Mouse (Mus musculus) small intestine, adult 2 months (tissue): ENCODE data around the gene Adipor2. TPM values are rescaled to one million over a fixed set of nuclear protein-coding genes. Genes with fewer than 3 reads are reported as not detected.
"Not testable (repeated sequence)": the region's sequence is repeated elsewhere in the genome, so short reads cannot be mapped to it uniquely, and the experiment has no call there.

Experiments used
- H3K27ac ChIP-seq: fragments of 200-500 bp; 2 replicates; pipeline ENCODE4 v1.5.1; 2012; ENCODE audit warnings: low read depth, low read length, control low read depth, inconsistent platforms; ENCODE audit not compliant: insufficient read depth
- H3K27me3 ChIP-seq: fragments of 200-500 bp; 2 replicates; pipeline ENCODE4 v1.6.1; 2012; ENCODE audit warnings: mild to moderate bottlenecking, moderate library complexity, low read length, inconsistent platforms; ENCODE audit not compliant: control insufficient read depth, insufficient read depth
- H3K36me3 ChIP-seq: fragments of 200-500 bp; 2 replicates; pipeline ENCODE4 v1.6.1; 2012; ENCODE audit warnings: mild to moderate bottlenecking, low read length, control low read depth, inconsistent platforms; ENCODE audit not compliant: control insufficient read depth, insufficient read depth
- H3K4me1 ChIP-seq: fragments of 200-500 bp; 2 replicates; pipeline ENCODE4 v1.6.1; 2012; ENCODE audit warnings: low read length, inconsistent platforms, mixed read lengths; ENCODE audit not compliant: control insufficient read depth, insufficient read depth, insufficient read length
- H3K4me3 ChIP-seq: fragments of 200-500 bp; 2 replicates; pipeline ENCODE4 v1.5.1; 2012; ENCODE audit warnings: low read depth, mild to moderate bottlenecking, control low read depth, inconsistent platforms, low read length, moderate library complexity
- CTCF ChIP-seq: fragments of 200-500 bp; IDR thresholded peaks from 2 replicates; pipeline ENCODE4 v1.5.1; 2012; ENCODE audit warnings: low read depth, mild to moderate bottlenecking, control low read depth, inconsistent platforms, low read length, moderate library complexity, mixed read lengths; ENCODE audit not compliant: insufficient replicate concordance, insufficient read length; ENCODE audit errors: extremely low read depth
- POLR2A ChIP-seq: fragments of 200-500 bp; IDR thresholded peaks from 2 replicates; pipeline ENCODE4 v1.6.1; 2012; ENCODE audit warnings: low read depth, mild to moderate bottlenecking, control low read depth, inconsistent platforms, low read length, moderate library complexity
- WGBS: fragments of 180-500 bp; shearing (Covaris S2); methylation state at CpG from one replicate; pipeline ENCODE4 v1.1.7; 2018; 5-methylcytosine and 5-hydroxymethylcytosine counted together
- polyA plus RNA-seq: library from polyadenylated mRNA; depleted of rRNA; stranded (reverse); fragments of >200 nt; gene quantifications from 2 replicates; pipeline ENCODE4 v1.2.3, GENCODE M21; 2012

The Adipor2 gene
- polyA plus RNA-seq, 1 experiment: 112 TPM

- Histone ChIP-seq H3K4me1 (peaks cover 12% of the 10 kb centered on the region; the same call in 1 of the 2 replicates), H3K4me3 (no peak overlapping the region), H3K27me3 (no peaks in the 10 kb centered on the region), H3K27ac (no peak overlapping the region), H3K36me3 (peaks cover 4% of the 10 kb centered on the region)
- TF ChIP-seq POLR2A: no peak
- TF ChIP-seq CTCF: no peak
- 71% methylated on average over 5 of the region's 5 CpGs for WGBS
These were observed 42.5 kb downstream of the Adipor2 start for GRCm38 (mm10) chr6:119375035-119375434.

DNA sequence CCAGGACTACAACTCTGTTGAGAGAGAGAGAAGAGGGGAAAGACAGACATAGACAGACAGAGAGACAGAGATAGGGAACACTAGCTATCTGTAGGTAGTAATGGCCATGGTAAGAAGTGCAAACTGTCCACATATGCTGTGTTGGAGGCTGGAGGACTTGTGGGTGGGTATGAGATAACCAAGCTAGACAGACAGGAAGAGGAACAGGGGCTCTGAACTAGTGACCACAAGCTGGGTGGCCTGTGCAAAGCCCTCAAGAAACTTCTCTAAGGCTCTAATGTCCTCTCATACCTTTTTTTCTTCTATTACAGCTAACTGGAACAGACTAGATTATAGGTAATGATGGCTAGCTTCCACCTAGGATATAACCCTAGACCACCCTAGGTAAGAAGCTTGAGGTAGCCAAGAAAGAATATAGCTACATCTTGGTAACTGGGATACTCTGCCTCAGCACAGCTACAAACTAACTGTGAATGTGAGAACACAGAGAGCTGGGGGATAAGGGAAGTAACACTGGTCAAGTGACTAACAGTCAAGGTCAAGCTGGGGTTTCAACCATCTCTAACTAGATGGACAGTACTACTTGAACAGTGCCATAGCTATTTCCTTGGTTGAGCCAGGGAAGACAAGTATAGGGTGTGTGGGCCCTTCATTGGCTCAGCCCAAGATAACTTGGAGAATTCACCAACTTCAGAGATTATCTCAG is 44.4 kb downstream of the Adipor2 start:
- peaks cover 17% of the 10 kb centered on the region for H3K36me3 ChIP-seq
- H3K4me1 ChIP-seq: peaks cover 12% of the 10 kb centered on the region; the same call in 1 of the 2 replicates
- no peak overlapping the region for H3K27ac ChIP-seq
- H3K4me3 ChIP-seq: no peak overlapping the region
- TF ChIP-seq CTCF (no peak), POLR2A (no peak)
- H3K27me3 ChIP-seq: no peaks in the 10 kb centered on the region

- Histone ChIP-seq H3K4me3 (no peak overlapping the region), H3K36me3 (peaks cover 23% of the 10 kb centered on the region), H3K27ac (no peak overlapping the region), H3K27me3 (no peaks in the 10 kb centered on the region), H3K4me1 (peaks cover 7% of the 10 kb centered on the region; the same call in 1 of the 2 replicates)
- WGBS: 20% methylated on average over 5 of the region's 5 CpGs
- TF ChIP-seq CTCF (no peak), POLR2A (no peak)
These were observed 45.3 kb downstream of the Adipor2 start for GRCm38 (mm10) chr6:119372237-119372636.

GRCm38 (mm10) chr6:119371624-119372023 is 45.9 kb downstream of the Adipor2 start:
- H3K4me1 ChIP-seq: peaks cover 7% of the 10 kb centered on the region; the same call in 1 of the 2 replicates
- no peak overlapping the region for H3K27ac ChIP-seq
- no peak overlapping the region for H3K4me3 ChIP-seq
- TF ChIP-seq CTCF: no peak
- TF ChIP-seq POLR2A: no peak
- H3K36me3 ChIP-seq: peaks cover 25% of the 10 kb centered on the region
- no peaks in the 10 kb centered on the region for H3K27me3 ChIP-seq

- Histone ChIP-seq H3K36me3 (peaks cover 51% of the 10 kb centered on the region), H3K27me3 (no peaks in the 10 kb centered on the region), H3K27ac (no peak overlapping the region), H3K4me1 (no peaks in the 10 kb centered on the region), H3K4me3 (no peak overlapping the region)
- TF ChIP-seq POLR2A: no peak
- no peak for TF ChIP-seq CTCF
- 48% methylated on average over 2 of the region's 2 CpGs for WGBS
These were observed 50.1 kb downstream of the Adipor2 start for GRCm38 (mm10) chr6:119367382-119367781.

- H3K27ac ChIP-seq, H3K27me3 ChIP-seq, H3K4me1 ChIP-seq, H3K4me3 ChIP-seq: not testable (repeated sequence)
- H3K36me3 ChIP-seq: peaks cover 54% of the 10 kb centered on the region
- 45% methylated on average over 4 of the region's 4 CpGs for WGBS
These were observed 50.7 kb downstream of the Adipor2 start for GRCm38 (mm10) chr6:119366800-119367199.

- peaks cover 66% of the 10 kb centered on the region for H3K36me3 ChIP-seq
- H3K27me3 ChIP-seq: no peaks in the 10 kb centered on the region
- no peak for TF ChIP-seq POLR2A
- TF ChIP-seq CTCF: no peak
- no peaks in the 10 kb centered on the region for H3K4me1 ChIP-seq
- H3K27ac ChIP-seq: no peak overlapping the region
- WGBS: 85% methylated on average over 5 of the region's 5 CpGs
- no peak overlapping the region for H3K4me3 ChIP-seq
These were observed 53.9 kb downstream of the Adipor2 start for GRCm38 (mm10) chr6:119363593-119363992.
